Mouse (Mus musculus): Measurements from ENCODE around the gene Rnf20.

Rnf20 gene

DNA sequence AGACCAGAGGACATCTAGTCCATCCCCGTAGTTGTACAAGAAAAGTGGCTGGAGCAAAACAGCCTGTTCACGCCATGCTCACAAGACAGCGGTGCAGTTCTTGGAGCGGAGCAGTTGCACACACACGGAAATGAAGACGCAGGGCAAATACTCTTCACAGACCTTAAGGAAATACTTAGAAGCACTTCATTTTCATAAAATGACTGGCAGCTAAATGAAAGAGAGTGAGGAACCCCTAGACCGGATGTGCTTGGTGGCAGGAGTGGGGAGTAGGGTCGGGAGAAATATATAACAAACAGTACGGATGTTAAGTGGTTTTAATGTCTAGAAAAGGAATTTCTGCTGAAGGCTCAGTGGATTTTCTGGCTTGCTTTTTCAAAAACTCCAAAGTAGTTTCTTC, 29.9 kb downstream of the Rnf20 start:
- peak; percentile 25 for DNase-seq (ENCODE audit: low spot score)

DNA sequence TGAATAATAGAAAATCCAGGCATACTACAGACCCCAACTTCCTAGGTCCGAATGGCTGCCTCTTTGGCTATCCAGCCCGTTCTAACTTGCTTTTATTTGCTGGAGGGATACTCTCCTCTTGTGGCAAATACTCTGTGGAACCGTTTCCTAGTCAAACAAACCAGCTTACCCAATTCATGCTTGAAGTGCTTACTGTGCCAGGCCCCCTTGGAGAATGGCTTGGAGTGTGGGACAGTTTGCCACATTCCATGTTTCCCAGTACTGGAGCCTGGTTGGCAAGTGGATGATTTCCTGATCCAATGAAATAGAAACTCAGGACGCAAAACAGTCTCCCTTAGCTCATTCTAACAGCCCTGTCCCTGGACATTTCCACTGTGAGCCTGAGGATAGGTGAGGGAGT, 30.4 kb downstream of the Rnf20 start:
- DNase-seq (ENCODE audit: low spot score): peak; percentile 69

DNA sequence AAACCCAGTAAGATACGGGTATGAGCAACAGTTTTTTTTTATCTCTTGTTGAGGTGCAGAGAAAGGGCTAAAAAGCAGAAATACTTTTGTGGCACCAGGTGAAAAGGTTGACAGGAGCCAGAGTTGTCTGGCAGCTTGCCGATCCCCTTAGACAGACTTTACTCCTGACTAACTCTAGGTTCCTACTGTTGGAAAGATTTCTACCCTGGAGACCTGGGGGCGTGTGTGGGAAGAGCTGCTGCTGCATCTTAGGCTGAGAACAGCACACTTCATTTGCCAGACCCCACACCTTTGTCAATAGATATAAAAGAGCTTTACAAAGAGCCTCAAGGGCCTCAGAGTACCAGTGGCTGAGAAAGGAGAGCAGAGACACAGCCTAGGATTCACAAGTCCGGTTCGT, 33.0 kb downstream of the Rnf20 start:
- DNase-seq (ENCODE audit: low spot score): no peak

DNA sequence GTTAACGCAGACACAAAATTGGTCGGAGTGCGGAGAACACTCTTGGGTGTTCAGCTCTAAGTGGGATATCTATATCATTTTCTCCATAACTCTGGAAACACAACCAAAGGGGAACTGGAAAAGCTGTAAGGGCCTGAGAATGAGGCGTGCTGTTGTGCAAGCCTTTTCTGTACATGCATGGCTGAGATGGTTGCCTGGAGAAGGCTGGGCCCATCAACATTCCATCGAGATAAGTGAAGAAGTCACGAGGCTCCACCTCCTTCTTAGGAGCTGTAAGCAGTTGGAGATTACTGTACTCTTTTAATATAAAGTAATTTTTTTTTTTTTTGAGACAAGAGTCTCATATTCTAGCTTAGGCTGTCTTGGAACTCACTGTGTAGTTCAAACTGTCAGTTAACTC, 44.3 kb downstream of the Rnf20 start:
- DNase-seq (ENCODE audit: low spot score): peak; percentile 74

DNA sequence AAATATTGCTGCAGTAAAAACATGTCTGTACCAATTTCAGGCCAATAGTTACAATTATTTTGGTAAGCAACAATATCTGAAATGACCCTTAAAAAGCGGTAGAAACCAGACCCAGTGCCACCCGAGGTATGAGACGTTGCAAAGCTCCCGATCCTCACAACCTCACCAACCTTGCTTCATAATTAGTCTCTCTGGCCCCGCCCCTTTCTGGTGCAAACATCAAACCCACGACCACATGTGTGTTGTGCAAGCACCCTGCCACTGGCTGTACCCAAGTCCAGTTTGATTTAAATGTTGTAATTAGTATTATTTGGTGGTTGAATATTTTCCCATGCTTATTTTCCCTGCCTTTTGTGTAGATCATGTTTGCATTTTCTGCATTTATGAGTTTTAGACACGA, 45.0 kb downstream of the Rnf20 start:
- DNase-seq (ENCODE audit: low spot score): no peak

DNA sequence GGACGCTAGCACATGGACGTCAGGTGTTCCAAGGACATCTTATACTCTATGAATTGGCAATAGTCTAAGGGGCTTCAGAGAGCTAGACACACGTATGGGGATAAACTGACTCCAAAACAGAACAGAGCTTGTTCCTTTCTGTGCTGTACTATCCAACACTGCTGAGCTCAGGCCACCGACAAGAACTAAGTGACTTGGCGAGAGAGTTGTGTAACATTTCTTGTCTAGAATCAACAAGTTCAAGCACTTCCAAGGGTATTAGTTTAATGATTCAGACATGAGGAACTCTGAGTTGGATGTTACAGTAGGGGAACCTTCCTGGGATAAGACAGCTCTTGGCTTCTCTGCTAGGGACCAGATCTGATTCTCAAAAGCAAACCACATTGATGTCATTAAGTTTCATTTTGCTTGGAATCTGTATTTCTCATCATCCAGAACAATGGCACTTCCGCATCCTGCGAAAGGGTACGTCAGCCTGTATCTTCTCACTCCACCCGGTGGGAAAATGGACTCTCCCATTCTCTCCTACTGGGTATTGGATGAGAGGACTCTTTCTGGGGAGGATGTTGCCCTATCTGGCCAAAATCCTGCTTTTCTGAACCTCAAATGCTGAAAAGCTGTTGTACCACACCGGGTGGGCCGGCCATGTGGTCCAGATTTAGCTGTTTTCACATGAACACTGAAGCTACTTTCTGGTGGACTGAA, 48.5 kb downstream of the Rnf20 start:
- peak; percentile 74 for DNase-seq (ENCODE audit: low spot score)

DNA sequence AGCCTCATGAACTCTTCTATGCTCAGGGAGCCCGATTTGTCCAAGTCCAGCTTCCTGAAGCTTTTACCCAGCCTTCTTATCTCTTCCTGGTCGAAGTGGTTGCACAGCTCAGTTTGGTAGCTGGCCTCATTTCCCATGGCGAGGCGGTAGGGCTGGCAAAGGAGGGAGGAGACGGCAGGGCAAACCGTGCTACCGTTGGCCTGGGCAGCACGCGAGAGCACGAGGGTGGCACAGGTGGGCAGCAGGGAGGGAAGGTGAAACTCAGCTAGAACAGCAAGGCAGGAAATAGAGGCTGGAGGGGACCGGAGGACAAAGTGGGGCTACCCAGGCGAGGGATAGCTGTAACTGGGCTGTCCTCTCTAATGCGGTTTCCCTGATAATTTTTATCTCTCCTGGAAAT, 50.0 kb downstream of the Rnf20 start, which contains the start of gene Ppp3r2:
Ppp3r2 (minus strand) TSS at position 213 of the 400 bp plus-strand sequence.
- no peak for DNase-seq (ENCODE audit: low spot score)

DNA sequence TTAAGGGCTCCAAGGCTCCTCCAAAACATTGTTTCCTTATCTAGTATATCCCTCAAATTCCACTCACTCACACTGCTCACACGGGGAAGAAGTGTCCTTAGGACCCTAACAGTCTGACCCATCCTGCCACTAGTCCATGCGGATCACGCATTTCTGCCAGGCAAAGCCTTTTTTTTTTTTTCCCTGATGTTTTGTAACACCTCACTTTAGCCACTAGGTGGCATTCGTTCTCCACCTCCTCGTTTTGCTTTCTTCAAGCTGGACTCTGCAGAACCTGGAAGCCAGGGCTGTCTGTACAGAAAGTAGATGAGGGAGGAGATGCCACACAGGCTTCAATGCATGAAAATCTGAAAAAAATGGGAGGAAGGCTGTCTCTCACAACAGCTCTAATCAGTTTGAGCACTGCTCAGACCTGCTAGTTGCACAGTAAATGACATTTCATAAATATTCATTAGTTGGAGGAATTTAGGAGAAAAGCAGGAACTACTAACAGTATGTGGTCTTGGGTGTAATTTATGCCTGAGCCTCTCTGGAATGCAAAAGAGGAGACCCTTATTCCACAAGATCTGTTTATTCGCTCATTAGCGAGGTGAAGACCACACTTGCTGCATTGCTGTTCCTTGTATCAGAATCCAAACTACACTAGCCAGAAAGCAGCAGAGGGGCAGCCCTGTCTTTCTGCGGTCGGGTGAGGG, 56.9 kb downstream of the Rnf20 start:
- DNase-seq (ENCODE audit: low spot score): peak; percentile 39

DNA sequence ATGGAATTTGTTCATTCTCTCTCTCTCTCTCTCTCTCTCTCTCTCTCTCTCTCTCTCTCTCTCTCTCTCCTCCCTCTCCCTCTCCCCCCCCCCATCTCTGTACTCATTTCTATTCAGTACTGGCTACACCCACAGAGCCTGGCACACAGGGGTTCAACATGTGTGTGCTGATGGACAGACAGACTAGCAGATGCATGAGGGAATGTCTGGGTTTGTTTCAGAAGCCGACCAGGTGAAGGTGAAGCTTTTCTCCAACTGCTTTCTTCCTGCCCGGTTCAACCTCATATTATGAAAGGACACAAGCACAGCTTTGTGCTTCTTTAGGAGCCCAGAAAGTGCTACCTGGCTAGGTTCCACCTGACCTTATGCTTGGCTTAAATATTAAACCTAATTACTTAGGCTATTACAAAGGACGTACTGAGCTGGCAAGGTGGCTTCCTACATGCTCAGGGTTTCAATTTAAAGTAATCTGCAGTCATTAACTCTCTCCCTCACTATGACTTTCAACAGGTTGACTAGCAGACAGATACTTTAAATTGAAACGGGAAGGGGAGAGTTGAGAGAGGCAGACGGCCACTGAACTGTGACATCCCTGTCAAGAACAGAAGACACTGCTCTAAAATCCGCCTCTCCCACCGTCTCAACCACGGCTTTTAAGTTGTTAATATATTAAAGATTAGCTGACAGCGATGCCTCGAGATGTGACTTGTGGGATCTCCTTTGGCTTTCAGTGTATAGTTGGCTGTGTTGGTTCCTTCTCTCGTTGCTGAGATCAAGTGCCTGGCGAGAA, 59.8 kb downstream of the Rnf20 start:
- no peak for DNase-seq (ENCODE audit: low spot score)

All from lung, postnatal 25 days (tissue).